Mouse (Mus musculus): ENCODE results near the gene Ankdd1a. TPM values are rescaled to one million over a fixed set of nuclear protein-coding genes. Genes with fewer than 3 reads are reported as not detected.

Ankdd1a gene
- polyA plus RNA-seq, 1 experiment: not detected

- TF ChIP-seq POLR2A (IDR thresholded peaks at IDR 0.05; ENCODE audit: control insufficient read depth, low read depth, low read length): no peak
- H3K4me1 ChIP-seq (ENCODE audit: control insufficient read depth, insufficient read depth, low read length): no peaks in the 10 kb centered on the region
- H3K36me3 ChIP-seq (ENCODE audit: control insufficient read depth, insufficient read depth, low read length): no peaks in the 10 kb centered on the region
- no peak overlapping the region for H3K4me3 ChIP-seq (ENCODE audit: control insufficient read depth, low read depth, low read length)
- no peaks in the 10 kb centered on the region for H3K27me3 ChIP-seq (ENCODE audit: control insufficient read depth, insufficient read depth, low read length)
- H3K27ac ChIP-seq (ENCODE audit: control insufficient read depth, insufficient read depth, low read depth, low read length): no peak overlapping the region
Measured at GRCm38 (mm10) chr9:65502721-65503505, 17.1 kb downstream of the Ankdd1a start.

DNA sequence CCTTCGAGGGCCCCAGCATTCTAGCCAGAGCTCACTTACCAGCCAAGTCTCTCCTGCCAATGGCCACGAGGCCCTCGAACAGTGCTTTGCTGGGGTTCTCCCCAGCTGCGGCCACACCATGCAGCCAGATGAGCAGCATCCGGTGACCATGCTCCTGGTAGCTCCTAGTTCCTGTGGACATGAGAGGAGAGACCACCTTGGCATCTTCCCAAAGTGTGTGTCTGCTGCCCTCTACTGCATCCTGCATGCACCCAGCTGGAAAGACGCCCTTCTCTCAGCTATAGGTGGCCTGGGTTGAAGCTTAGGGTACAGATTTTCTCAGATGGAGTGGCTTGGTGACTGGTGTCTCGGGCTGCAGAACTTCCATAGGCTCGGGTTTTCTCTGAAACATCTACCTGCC lies 17.8 kb downstream of the Ankdd1a start:
- H3K27ac ChIP-seq (ENCODE audit: control insufficient read depth, insufficient read depth, low read depth, low read length): no peak overlapping the region
- no peaks in the 10 kb centered on the region for H3K27me3 ChIP-seq (ENCODE audit: control insufficient read depth, insufficient read depth, low read length)
- H3K4me3 ChIP-seq (ENCODE audit: control insufficient read depth, low read depth, low read length): no peak overlapping the region
- TF ChIP-seq POLR2A (IDR thresholded peaks at IDR 0.05; ENCODE audit: control insufficient read depth, low read depth, low read length) (no peak), CTCF (IDR thresholded peaks at IDR 0.05; ENCODE audit: control insufficient read depth, insufficient read depth, insufficient replicate concordance, low read depth, low read length) (peak; percentile 27; the same call in 1 of the 2 replicates)
- no peaks in the 10 kb centered on the region for H3K36me3 ChIP-seq (ENCODE audit: control insufficient read depth, insufficient read depth, low read length)
- no peaks in the 10 kb centered on the region for H3K4me1 ChIP-seq (ENCODE audit: control insufficient read depth, insufficient read depth, low read length)

DNA sequence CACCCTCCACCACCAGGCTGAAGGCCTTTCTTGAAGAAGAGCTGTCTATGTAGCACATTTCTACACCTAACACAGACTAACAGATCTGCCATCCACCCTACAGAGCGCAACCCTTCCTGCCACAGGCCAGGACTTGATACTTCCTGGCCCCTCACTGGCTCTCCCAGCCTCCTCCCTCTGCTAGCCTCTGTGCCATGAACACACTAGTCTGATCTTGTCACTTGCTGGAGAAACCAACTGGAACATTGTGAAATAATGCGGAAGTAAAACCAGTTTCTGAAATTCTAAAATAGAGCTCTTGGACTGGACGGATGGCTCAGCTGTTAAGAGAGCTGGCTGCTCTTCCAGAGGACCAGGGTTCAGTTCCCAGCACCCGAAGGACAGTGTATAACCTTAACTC lies 27.1 kb downstream of the Ankdd1a start:
- Histone ChIP-seq H3K27ac (ENCODE audit: control insufficient read depth, insufficient read depth, low read depth, low read length) (no peak overlapping the region), H3K4me1 (ENCODE audit: control insufficient read depth, insufficient read depth, low read length) (no peaks in the 10 kb centered on the region), H3K27me3 (ENCODE audit: control insufficient read depth, insufficient read depth, low read length) (no peaks in the 10 kb centered on the region), H3K36me3 (ENCODE audit: control insufficient read depth, insufficient read depth, low read length) (no peaks in the 10 kb centered on the region), H3K4me3 (ENCODE audit: control insufficient read depth, low read depth, low read length) (no peak overlapping the region)
- TF ChIP-seq CTCF (IDR thresholded peaks at IDR 0.05; ENCODE audit: control insufficient read depth, insufficient read depth, insufficient replicate concordance, low read depth, low read length) (no peak), POLR2A (IDR thresholded peaks at IDR 0.05; ENCODE audit: control insufficient read depth, low read depth, low read length) (no peak)

GRCm38 (mm10) chr9:65492351-65492750 lies 27.6 kb downstream of the Ankdd1a start:
- H3K4me3 ChIP-seq (ENCODE audit: control insufficient read depth, low read depth, low read length): no peak overlapping the region
- no peaks in the 10 kb centered on the region for H3K27me3 ChIP-seq (ENCODE audit: control insufficient read depth, insufficient read depth, low read length)
- TF ChIP-seq POLR2A (IDR thresholded peaks at IDR 0.05; ENCODE audit: control insufficient read depth, low read depth, low read length): no peak
- TF ChIP-seq CTCF (IDR thresholded peaks at IDR 0.05; ENCODE audit: control insufficient read depth, insufficient read depth, insufficient replicate concordance, low read depth, low read length): no peak
- no peak overlapping the region for H3K27ac ChIP-seq (ENCODE audit: control insufficient read depth, insufficient read depth, low read depth, low read length)
- no peaks in the 10 kb centered on the region for H3K4me1 ChIP-seq (ENCODE audit: control insufficient read depth, insufficient read depth, low read length)
- H3K36me3 ChIP-seq (ENCODE audit: control insufficient read depth, insufficient read depth, low read length): no peaks in the 10 kb centered on the region

DNA sequence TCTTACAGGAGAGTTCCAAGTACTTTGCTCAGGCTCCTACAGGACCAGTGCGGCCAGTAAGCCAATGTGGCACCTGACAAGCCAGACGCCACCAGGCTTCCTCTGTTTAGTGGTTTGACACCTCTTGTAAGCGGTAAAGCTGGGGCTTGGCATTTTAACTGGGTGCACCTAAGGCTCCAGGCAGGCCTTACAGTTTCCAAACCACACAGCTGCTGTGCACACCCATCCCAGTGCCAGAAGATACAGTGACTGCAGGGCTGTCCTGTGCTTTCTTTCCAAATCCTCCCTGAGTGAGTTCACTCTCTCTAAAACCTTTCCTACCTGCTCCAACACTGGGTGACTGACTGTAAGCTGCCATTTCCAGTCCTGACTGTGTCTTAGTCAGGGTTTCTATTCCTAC lies 28.5 kb downstream of the Ankdd1a start:
- H3K4me1 ChIP-seq (ENCODE audit: control insufficient read depth, insufficient read depth, low read length): no peaks in the 10 kb centered on the region
- H3K4me3 ChIP-seq (ENCODE audit: control insufficient read depth, low read depth, low read length): no peak overlapping the region
- H3K36me3 ChIP-seq (ENCODE audit: control insufficient read depth, insufficient read depth, low read length): no peaks in the 10 kb centered on the region
- H3K27me3 ChIP-seq (ENCODE audit: control insufficient read depth, insufficient read depth, low read length): no peaks in the 10 kb centered on the region
- TF ChIP-seq CTCF (IDR thresholded peaks at IDR 0.05; ENCODE audit: control insufficient read depth, insufficient read depth, insufficient replicate concordance, low read depth, low read length) (no peak), POLR2A (IDR thresholded peaks at IDR 0.05; ENCODE audit: control insufficient read depth, low read depth, low read length) (no peak)
- H3K27ac ChIP-seq (ENCODE audit: control insufficient read depth, insufficient read depth, low read depth, low read length): no peak overlapping the region

GRCm38 (mm10) chr9:65480071-65480470 lies 39.9 kb downstream of the Ankdd1a start:
- no peak for TF ChIP-seq POLR2A (IDR thresholded peaks at IDR 0.05; ENCODE audit: control insufficient read depth, low read depth, low read length)
- no peak for TF ChIP-seq CTCF (IDR thresholded peaks at IDR 0.05; ENCODE audit: control insufficient read depth, insufficient read depth, insufficient replicate concordance, low read depth, low read length)
- Histone ChIP-seq H3K36me3 (ENCODE audit: control insufficient read depth, insufficient read depth, low read length) (no peaks in the 10 kb centered on the region), H3K27ac (ENCODE audit: control insufficient read depth, insufficient read depth, low read depth, low read length) (no peak overlapping the region)

DNA sequence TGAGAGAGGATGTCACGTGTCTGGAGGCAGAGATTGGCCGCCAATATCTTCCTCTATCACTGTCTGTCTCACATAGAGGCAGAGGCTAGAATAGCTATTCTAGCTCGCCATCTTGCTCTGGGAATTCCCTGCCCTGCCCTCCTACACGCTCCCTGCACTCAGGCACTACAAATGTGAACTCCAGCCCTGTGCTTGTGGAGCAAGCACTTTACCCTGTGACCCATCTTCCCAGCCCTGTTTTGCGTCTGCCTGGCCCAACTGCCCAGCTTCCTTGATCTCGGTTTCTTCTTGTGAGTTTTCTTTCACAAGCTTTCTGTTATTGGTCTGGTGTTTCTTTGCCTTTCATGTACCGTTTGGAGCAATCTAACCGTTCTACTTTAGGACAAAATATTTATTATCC lies 40.8 kb downstream of the Ankdd1a start:
- no peaks in the 10 kb centered on the region for H3K27me3 ChIP-seq (ENCODE audit: control insufficient read depth, insufficient read depth, low read length)
- no peaks in the 10 kb centered on the region for H3K4me1 ChIP-seq (ENCODE audit: control insufficient read depth, insufficient read depth, low read length)
- no peak for TF ChIP-seq CTCF (IDR thresholded peaks at IDR 0.05; ENCODE audit: control insufficient read depth, insufficient read depth, insufficient replicate concordance, low read depth, low read length)
- H3K4me3 ChIP-seq (ENCODE audit: control insufficient read depth, low read depth, low read length): no peak overlapping the region
- no peak overlapping the region for H3K27ac ChIP-seq (ENCODE audit: control insufficient read depth, insufficient read depth, low read depth, low read length)
- no peaks in the 10 kb centered on the region for H3K36me3 ChIP-seq (ENCODE audit: control insufficient read depth, insufficient read depth, low read length)

More at GRCm38 (mm10) chr9:65480071-65480470, 39.9 kb downstream of the Ankdd1a start:
- Histone ChIP-seq H3K4me1 (ENCODE audit: control insufficient read depth, insufficient read depth, low read length) (no peaks in the 10 kb centered on the region), H3K4me3 (ENCODE audit: control insufficient read depth, low read depth, low read length) (no peak overlapping the region), H3K27me3 (ENCODE audit: control insufficient read depth, insufficient read depth, low read length) (no peaks in the 10 kb centered on the region)
